Mouse (Mus musculus): ENCODE measurements around the gene Dok1.
A peak's percentile ranks its signal among the peaks of the same experiment; 100 is the strongest.

The Dok1 gene

DNA sequence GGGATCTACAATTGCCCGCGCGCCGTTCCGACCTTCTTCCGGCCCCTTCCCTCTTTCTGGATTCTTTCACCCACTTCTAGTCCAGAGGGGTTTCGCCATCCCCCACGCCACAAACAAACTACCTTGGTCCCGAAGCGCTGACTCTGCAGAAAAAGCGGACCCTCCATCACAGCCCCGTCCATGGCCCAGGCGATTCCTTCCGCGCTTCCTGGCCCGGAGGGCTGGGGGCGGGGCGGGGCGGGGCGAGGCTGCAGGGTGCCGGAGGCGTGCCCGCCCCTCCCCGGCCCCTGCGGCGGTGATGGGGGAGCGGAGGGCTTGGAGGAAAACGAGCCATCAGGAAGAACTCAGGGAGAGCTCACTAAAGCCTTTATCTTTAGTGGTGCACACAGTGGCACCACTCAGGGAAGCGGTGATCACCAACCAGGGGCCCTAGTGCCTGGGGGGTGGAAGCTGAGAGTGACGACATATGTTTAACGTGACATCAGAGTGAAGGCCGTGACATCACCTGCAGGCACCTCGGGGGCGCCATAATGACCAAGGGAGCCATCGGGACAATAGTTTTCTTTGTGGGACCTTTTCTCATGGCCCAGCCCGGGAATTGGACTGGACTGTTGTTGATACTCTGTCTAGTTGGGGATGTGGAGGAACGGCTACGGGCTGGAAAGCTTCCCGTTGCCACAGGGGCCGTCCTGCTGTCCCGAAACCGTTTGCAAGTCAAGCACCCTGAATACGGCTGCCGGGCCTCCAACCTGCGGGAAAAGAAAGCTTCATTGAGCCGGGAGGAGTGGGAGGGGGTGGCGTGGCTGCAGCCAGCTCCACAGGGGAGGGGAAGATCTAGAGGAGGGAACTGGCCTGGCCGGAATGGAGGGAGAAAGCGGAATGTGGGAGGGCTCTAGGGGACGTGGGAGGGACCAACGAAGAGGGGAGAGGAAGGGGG, at the start of gene Dok1, which contains the start of gene Loxl3:
Gene Dok1 (minus strand): TSS at position 223 of the 937 bp plus-strand sequence.
Gene Loxl3 (plus strand): TSS at position 925 of the 937 bp plus-strand sequence.
- DNase-seq (ENCODE audit: low read depth): no peak

DNA sequence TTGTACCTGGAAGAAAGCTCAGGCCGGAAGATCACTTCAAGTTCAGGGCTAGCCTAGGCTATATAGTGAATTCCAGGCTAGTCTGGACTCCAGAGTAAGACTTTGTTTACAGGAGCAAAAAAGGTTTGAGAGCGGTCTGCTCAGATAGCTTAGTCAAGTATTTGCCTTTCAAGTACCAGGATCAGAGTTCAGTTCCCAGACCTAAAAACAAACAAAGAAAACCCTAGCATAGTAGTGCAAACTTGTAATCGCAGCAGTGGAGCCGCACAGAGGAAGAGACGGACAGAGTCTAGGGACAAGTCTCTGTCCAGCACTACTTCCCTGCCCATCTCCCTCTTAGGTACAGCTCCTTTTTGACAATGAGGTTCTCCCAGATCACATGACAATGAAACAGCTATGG, 46.9 kb upstream of the Dok1 start:
- DNase-seq (ENCODE audit: low read depth): no peak

DNA sequence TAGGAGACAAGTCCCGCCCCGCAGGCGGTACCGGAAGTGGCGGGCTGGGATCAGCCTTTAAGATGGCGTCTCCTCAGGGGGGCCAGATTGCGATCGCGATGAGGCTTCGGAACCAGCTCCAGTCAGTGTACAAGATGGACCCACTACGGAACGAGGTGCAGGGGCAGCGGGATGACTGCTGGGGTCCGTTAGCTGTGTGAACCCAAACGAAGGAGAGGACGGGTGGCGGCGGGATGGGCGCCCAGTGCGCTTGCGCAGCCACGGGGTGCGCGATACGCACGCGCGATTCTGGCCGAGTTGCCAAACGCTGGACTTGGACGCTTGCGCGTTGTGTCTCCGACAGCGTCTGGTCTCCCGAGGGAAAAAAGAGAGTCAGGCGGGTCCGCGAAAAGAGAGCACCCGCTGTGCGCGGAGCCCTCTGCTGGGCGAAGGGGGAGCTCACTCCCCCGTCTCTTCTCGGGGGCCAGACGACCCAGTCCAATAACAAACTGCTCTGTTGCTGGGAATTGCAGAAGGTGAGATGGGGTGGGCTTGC, 45.1 kb upstream of the Dok1 start:
- peak; percentile 98 for DNase-seq (ENCODE audit: low read depth)

DNA sequence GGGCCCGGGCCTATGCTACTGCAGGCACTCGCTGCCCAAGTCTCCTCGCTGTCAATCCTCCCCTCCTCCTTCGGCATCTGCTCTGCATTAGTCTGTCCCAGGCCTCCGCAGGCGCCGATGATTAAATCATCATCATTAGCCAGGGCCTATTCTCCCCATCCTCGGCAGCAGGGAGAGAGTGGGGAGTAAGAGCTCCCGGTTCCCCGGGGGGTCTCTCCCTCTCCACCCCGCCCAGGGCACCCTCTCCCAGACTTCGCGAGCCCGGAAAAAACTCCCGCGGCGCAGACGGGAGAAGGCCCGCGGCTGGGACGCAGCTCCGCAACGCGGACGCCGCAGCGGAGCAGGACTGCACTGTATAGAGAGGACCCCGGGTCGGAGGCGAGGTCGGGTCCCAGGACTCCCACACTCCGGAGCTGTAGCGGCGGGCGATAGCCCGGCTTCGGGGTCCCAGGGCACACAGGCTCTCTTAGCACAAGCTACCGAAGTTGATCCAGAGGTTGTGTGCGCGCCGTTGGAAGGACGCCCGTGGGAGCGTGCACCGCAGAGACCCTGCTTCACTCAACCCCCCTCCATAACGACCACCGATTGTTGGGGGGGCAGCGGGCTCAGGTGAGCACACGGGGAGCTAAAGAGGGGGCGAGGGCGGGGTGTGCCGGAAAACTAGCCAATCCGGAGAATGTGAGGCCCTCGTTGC, 44.5 kb upstream of the Dok1 start, which contains the start of gene Pcgf1:
Gene Pcgf1 (plus strand): TSS at position 240 of the 694 bp plus-strand sequence.
- DNase-seq (ENCODE audit: low read depth): no peak

DNA sequence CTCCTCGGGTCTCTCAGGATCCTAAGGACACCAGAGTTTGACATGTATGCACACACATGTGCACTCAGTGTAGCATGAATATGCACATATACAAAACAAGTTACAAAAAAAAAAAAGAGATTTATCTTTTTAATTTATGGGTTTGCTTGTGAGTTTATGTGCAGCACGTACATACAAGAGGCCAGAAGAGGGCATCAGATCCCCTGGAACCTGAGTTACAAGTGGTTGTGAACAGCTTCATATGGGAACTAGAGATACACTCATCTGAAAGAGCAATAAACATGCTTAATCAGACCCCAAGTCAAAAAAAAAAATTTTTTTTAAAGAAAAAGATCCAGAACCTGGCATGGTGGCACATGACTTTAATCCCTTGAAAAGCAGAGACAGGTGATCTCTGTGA, 41.7 kb upstream of the Dok1 start:
- no peak for DNase-seq (ENCODE audit: low read depth)

DNA sequence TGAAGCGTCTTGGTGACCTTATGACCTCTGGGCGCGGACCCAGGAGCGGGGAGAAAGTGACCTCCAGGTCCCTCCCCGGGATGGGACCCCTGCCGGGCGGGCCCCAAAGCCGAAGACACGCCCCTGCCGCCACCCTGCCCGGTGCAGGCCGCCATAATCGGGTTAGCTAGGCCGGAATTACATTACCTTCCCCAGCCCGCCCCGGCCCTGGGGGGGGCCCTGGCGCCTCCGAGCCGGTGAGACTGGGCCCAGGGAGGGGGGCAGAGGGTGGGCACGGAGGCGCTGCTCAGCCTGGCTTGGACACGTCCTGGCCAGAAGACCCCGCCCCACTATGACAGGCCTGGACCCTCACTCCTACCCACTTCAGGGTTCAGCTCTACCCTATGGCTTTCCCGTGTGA, 37.9 kb upstream of the Dok1 start:
- no peak for DNase-seq (ENCODE audit: low read depth)

DNA sequence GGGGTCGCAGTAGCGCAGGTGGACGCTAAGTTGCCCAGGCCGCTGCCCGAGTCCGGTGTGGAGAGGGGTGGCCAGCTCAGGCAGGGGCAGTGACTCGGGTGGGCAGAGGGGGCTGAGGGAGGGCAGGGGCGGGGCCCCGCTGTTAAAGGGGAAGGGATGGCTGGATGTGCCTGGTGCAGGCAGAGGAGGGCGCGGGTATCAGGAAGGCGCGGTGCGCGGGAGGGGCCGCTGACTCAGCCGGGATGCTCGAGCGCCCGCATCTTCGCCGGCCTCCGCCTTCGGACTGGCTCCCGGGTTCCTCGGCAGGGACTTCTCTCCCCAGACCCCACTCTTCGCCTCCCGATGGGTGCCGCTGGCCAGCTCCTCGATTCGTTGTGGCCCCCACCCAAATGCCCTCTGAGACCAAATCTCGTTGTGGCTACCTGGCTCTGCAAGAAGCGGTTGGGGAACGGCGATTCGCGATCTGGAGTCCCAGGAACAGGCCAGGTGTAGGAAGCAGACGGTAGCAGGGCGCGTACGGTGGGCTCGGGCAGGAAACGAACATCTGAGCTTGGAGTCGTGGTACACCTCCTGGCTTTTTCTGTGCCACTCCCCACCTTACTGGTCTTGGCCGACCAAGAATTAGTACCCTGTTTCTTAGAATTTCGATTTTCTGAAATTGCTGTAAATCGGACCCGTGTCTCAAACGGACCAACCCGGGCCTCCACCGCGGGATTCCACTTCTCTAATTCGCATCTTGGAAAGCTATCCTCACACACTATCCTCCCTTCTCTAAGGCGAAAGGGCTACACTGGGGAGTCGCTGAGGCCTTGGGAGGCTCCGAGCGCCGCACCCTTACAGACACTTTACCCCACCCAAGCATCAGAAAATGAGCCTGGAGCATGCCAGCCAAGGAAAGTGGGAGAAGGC, 37.3 kb upstream of the Dok1 start:
- DNase-seq (ENCODE audit: low read depth): no peak

DNA sequence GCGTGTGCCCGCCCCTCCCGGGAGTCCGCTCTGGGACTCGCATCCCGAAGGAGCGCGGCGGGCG, 36.8 kb upstream of the Dok1 start, which contains the start of gene Tlx2:
Gene Tlx2 (minus strand): TSS at position 47 of the 64 bp plus-strand sequence.
- DNase-seq (ENCODE audit: low read depth): no peak

DNA sequence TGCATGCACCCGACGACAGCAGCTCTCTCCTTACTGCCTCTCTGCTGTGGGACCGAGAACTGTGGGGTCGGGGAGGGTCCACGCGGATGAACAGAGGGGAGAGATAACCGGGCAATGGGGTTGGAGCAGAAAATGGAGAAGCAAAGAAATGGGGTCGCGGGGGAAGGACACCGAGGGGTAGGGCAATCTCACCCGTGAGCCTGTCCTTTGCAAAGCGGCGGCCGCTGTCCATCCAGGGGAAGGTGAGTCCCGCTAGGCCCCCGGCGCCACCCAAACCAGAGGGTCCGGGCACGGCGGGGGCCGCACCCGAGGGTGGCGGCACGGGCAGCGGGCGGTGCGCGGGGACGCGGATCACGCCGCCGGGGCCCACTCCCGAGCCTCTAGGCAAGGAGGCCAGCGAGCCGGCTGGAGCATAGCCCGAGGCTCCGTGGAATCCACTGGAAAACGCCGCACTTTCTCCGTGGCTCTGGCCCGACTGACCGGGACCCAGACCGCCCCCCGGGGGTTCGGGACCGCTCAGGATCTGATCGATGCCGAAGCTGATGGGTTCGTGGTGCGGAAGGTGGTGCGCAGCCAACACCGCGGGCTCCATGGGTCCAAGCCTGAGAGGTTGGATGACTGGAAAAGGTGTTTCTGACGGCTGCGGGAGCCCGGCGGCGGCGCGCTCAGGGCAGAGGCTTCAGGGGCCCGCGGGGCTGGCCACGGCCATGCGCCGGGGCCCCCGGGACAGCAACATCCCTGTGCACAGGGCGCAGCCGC, 36.4 kb upstream of the Dok1 start:
- DNase-seq (ENCODE audit: low read depth): no peak

DNA sequence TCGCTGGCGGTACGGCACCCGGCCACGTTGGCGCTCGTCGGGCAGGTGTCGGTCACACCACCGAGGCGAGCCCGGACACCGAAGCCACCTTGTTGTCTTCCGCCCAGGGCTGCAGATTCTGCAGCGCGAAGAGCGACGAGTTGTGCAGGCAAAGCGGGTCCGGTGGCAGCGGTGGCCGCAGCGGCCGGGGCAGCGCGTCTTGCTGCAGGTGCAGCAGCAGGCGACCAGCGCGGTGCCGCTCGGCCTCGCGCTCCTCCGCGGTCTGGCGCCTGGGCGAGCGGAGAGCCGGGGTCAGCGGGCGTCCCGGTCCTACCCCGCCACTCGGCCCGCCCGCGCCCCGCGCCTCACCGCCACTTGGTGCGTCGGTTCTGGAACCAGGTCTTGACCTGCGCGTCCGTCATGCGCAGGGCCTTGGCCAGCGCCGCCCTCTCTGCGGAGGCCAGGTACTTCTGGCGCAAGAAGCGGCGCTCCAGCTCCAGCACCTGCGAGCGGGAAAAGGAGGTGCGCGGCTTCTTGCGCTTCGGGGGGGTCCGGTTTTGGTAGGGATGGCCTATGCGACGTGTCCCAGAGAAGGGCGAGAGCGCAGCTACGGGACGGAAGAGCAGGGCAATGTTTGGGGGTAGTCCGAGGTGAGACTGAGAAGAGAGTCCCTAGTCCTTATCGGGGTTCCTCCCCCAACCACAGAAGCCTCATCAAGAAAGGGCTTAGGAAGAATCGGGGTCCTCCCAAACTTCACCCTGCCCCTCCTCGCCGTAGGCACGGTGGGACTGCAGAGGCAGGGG, 35.6 kb upstream of the Dok1 start:
- DNase-seq (ENCODE audit: low read depth): no peak

DNA sequence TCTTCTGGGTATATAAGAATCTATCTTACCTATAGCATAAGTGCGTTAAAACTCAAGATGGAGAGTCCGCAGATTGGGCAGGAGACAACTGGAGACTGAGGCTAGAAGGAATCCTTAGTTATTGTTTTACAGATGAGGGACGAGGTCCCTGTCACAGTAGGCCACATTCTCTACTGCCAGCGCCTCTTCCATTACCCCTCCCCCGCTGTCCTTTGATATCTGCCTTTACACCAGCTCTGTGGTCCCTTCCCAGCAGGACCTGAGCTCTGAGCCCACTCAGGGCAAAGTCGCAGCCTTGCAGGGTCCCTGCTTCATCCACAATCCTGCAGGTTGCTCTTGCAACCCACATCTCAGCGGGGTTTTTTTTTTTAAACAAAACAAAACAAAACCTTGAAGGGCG, 35.0 kb upstream of the Dok1 start:
- DNase-seq (ENCODE audit: low read depth): no peak

DNA sequence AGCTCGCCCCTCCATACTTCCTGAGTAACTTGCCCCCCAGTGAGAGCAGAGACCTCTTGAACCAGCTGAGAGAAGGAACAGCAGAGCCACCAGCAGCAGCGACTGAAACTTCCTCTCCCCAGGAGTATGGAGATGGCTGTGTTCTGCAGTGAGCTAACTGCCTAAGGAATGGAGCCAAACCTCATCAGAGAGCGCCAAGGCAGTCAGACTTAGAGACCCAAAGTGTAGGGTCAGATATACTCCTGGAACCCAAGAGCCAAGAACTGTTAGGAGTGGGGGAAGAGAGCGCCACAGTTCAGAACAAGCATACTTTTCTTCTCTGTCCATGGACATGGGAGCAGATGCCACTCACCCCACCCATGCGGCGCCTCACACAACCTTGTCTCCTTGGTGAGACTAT, 33.2 kb upstream of the Dok1 start:
- no peak for DNase-seq (ENCODE audit: low read depth)

DNA sequence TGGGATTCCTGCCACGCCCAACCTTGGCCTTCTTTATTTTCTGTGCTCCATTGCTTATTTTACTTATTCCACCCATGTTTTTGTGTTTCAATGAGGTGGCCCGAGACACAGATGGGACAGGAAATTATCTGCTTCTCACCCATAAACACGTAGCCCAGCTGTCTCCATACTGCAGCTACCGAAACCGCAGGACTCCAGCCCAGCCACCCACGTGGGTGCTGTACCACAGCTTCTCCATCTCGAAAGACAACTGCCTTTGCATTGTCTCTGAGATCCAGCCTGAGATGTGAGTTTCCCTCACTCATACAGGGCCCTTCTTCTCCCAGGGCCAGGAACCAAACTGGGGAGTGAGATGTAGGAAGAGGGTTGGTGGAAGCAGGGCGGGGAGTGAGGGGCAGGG, 32.7 kb upstream of the Dok1 start:
- DNase-seq (ENCODE audit: low read depth): no peak

DNA sequence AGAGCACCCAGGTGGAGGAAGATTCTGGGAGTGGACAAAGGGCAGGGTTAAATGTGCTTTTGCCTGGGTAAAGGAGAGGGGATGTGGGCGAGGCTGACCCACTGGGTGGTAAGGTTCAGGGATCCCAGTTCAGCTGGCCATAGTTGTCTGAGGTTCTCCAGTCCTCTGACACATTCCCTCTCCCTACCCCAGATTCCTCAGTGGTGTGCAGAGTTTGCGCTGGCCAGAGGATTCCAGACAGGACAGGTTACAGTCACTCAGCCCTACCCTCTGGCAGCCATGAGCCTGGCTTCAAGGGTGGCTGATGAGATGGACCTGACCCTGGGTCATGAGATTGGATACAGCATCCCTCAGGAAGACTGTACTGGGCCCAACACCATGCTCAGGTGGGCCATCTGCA, 25.5 kb upstream of the Dok1 start:
- DNase-seq (ENCODE audit: low read depth): no peak

DNA sequence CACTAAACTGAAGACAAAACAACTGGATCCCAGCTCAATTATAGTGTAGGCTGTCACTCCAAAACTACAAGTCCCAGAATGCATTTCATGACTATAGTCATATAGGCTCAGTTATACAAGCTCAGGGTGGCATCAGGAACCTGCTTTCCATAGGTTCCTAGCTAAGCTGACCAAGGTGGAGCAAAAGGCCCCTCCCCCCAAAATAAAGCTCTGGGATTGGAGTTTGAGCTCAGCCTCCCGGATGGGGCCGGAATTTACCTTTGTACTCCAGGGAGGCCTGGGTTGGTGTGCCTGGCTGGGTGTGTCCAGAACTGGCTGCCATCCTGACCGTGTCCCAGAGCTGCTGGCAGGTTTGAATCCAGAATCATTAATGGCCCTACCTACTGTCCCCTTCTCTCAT, 24.5 kb upstream of the Dok1 start, which contains the start of gene Dqx1:
Gene Dqx1 (plus strand): TSS at position 55 of the 400 bp plus-strand sequence.
- no peak for DNase-seq (ENCODE audit: low read depth)

DNA sequence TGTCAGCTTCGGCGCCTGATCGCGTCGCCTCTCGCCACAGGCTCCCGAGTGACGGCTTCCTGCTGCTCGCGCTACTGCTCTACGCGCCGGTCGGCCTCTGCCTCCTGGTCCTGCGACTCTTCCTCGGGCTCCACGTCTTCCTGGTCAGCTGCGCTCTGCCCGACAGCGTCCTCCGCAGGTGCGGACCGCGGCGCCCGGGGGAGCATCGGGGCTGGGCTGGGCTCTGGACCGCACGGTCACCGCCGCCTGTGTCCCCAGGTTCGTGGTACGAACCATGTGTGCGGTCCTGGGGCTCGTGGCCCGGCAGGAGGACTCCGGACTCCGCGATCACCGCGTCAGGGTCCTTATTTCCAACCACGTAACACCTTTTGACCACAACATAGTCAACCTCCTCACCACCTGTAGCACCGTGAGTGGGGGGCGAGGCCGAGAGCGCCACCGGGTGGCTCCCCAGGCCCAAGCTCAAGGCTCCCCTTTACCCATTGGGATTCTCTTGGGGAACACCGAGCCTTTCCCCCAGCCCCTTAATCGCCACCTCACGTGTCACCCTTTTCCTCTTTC, 21.7 kb upstream of the Dok1 start, which contains the start of gene Htra2:
Gene Htra2 (minus strand): TSS at position 403 of the 561 bp plus-strand sequence.
- no peak for DNase-seq (ENCODE audit: low read depth)

DNA sequence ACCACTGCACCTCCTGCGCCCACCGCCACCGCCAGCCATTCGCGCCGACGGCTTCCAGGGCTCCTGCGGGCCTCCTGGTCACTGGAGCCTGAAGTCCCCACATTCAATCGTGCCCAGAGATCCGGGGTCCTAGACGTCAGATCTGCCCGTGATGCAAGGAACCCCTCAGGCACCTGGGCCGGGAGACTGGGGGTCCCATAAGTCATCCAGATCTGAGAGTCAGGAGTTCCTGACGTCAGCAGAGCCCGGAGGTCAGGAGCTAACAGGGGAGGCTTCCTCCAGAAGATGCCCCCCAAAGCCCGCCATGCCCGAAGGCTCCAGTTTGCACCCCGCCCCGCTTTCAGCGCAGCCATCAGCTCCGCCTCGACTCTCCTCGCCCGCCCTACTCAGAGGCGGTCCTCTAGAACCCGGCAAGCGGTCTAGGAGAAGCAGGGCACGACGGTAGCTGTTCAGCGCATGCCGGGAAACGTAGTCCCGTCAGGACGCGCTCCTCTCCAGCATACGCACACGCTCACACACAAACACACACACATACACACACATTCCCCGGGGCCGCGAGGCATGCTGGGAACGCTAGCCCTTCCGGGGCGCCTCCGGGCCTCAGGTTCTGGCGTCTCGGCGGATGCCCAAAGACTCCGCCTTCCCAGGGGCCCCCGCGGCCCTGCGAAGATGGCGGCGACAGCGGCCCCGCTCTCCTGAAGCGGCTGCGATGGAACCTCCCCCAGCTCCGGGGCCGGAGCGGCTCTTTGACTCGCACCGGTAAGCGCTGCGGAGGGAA, 21.0 kb upstream of the Dok1 start, which contains the start of gene Aup1:
Gene Aup1 (plus strand): TSS at position 448 of the 778 bp plus-strand sequence.
- peak; percentile 97 for DNase-seq (ENCODE audit: low read depth)

DNA sequence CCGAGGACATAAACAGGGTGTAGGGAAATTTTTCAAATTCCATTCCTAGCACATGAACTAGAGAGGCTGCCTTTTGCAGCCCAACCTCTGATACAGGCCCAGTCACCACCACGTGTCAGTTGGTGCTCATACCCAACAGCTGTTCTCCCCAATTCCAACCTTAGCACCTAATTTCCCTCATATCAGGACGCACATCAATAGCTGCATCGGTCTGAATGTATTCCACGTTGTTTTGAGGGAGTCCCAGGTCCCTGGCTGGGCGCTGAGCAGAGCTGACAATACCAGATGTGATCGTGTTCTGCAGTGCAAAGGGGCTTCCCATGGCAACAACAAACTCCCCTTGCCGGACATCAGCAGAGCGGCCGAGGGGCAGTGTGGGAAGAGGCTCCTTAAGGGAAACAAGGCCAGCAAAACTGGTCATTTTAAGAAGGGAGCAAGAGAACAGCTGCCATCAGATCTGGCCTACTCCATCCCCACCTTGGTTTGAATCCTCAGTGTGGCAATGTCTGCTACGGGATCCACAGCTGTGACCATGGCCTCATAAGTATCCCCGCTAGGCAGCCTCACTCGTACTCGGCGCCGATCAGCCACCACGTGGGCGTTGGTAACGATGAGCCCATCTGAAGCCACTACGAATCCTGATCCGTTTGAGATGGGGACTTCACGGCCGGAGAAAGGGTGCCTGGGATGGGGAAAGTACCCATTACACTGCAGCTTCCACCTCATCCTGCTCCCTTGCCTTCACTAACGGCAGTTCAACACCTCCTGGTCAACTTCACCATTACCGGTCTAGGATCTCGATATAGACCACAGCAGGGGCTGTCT, 20.1 kb upstream of the Dok1 start:
- DNase-seq (ENCODE audit: low read depth): peak; percentile 45

All from c-Kit-positive CD71-positive TER-119-negative erythroid progenitor cells, embryonic 14.5 days (primary cell).